Mouse (Mus musculus) liver, postnatal 0 days (tissue): ENCODE measurements around the gene Clec4a1.

Source experiments
- CTCF ChIP-seq: sonication (generic); IDR thresholded peaks from 2 replicates; pipeline ENCODE4 v1.5.1; 2016; ENCODE audit warnings: antibody characterized with exemption, low read depth
- EP300 ChIP-seq: IDR thresholded peaks from 2 replicates; pipeline ENCODE4 v1.6.1; 2016; ENCODE audit warnings: antibody characterized with exemption, low read depth, mild to moderate bottlenecking

GRCm38 (mm10) chr6:122921451-122921850, at the start of gene Clec4a1:
- TF ChIP-seq CTCF: no peak
- TF ChIP-seq EP300: no peak
